Mouse (Mus musculus): Measurements from ENCODE around the gene Fndc3b. TPM values are rescaled to one million over a fixed set of nuclear protein-coding genes. Genes with fewer than 3 reads are reported as not detected.
"Not testable (repeated sequence)": the region's sequence is repeated elsewhere in the genome, so short reads cannot be mapped to it uniquely, and the experiment has no call there.

The Fndc3b gene
- polyA plus RNA-seq, 1 experiment: 13.2 TPM

GRCm38 (mm10) chr3:27490891-27491290 is 220.2 kb downstream of the Fndc3b start:
- Histone ChIP-seq H3K4me3 (ENCODE audit: insufficient read depth, low read depth, low read length) (no peak overlapping the region), H3K4me1 (ENCODE audit: control insufficient read depth, insufficient read depth, insufficient read length, low read length) (no peaks in the 10 kb centered on the region; the same call in 1 of the 2 replicates), H3K27ac (replicated peaks; ENCODE audit: low read depth, low read length) (no peak overlapping the region)

- Histone ChIP-seq H3K4me1 (ENCODE audit: control insufficient read depth, insufficient read depth, insufficient read length, low read length) (no peaks in the 10 kb centered on the region; the same call in 1 of the 2 replicates), H3K4me3 (ENCODE audit: insufficient read depth, low read depth, low read length) (no peak overlapping the region), H3K27ac (replicated peaks; ENCODE audit: low read depth, low read length) (no peak overlapping the region)
Measured at GRCm38 (mm10) chr3:27489550-27489949, 221.6 kb downstream of the Fndc3b start.

- no peak overlapping the region for H3K4me3 ChIP-seq (ENCODE audit: insufficient read depth, low read depth, low read length)
- H3K27ac ChIP-seq (replicated peaks; ENCODE audit: low read depth, low read length): no peak overlapping the region
- no peaks in the 10 kb centered on the region for H3K4me1 ChIP-seq (ENCODE audit: control insufficient read depth, insufficient read depth, insufficient read length, low read length)
Measured at GRCm38 (mm10) chr3:27485141-27485540, 226.0 kb downstream of the Fndc3b start.

GRCm38 (mm10) chr3:27484698-27485097 is 226.4 kb downstream of the Fndc3b start:
- Histone ChIP-seq H3K4me1 (ENCODE audit: control insufficient read depth, insufficient read depth, insufficient read length, low read length) (no peaks in the 10 kb centered on the region), H3K27ac (replicated peaks; ENCODE audit: low read depth, low read length) (no peak overlapping the region), H3K4me3 (ENCODE audit: insufficient read depth, low read depth, low read length) (no peak overlapping the region)

- Histone ChIP-seq H3K27ac (replicated peaks; ENCODE audit: low read depth, low read length) (no peak overlapping the region), H3K4me3 (ENCODE audit: insufficient read depth, low read depth, low read length) (no peak overlapping the region), H3K4me1 (ENCODE audit: control insufficient read depth, insufficient read depth, insufficient read length, low read length) (no peaks in the 10 kb centered on the region)
Measured at GRCm38 (mm10) chr3:27483762-27484161, 227.3 kb downstream of the Fndc3b start.

GRCm38 (mm10) chr3:27483321-27483720 is 227.8 kb downstream of the Fndc3b start:
- Histone ChIP-seq H3K27ac (replicated peaks; ENCODE audit: low read depth, low read length) (no peak overlapping the region), H3K4me1 (ENCODE audit: control insufficient read depth, insufficient read depth, insufficient read length, low read length) (no peaks in the 10 kb centered on the region)

GRCm38 (mm10) chr3:27481738-27482137 is 229.4 kb downstream of the Fndc3b start:
- Histone ChIP-seq H3K27ac (replicated peaks; ENCODE audit: low read depth, low read length) (no peak overlapping the region), H3K4me1 (ENCODE audit: control insufficient read depth, insufficient read depth, insufficient read length, low read length) (no peaks in the 10 kb centered on the region), H3K4me3 (ENCODE audit: insufficient read depth, low read depth, low read length) (no peak overlapping the region)

More at GRCm38 (mm10) chr3:27483321-27483720, 227.8 kb downstream of the Fndc3b start:
- no peak overlapping the region for H3K4me3 ChIP-seq (ENCODE audit: insufficient read depth, low read depth, low read length)

GRCm38 (mm10) chr3:27479378-27479777 is 231.7 kb downstream of the Fndc3b start:
- no peak overlapping the region for H3K27ac ChIP-seq (replicated peaks; ENCODE audit: low read depth, low read length)
- H3K4me3 ChIP-seq (ENCODE audit: insufficient read depth, low read depth, low read length): no peak overlapping the region
- no peaks in the 10 kb centered on the region for H3K4me1 ChIP-seq (ENCODE audit: control insufficient read depth, insufficient read depth, insufficient read length, low read length)

GRCm38 (mm10) chr3:27478563-27479156 is 232.4 kb downstream of the Fndc3b start:
- no peak overlapping the region for H3K27ac ChIP-seq (replicated peaks; ENCODE audit: low read depth, low read length)
- no peaks in the 10 kb centered on the region for H3K4me1 ChIP-seq (ENCODE audit: control insufficient read depth, insufficient read depth, insufficient read length, low read length)
- no peak overlapping the region for H3K4me3 ChIP-seq (ENCODE audit: insufficient read depth, low read depth, low read length)

- H3K4me1 ChIP-seq (ENCODE audit: control insufficient read depth, insufficient read depth, insufficient read length, low read length); H3K4me3 ChIP-seq (ENCODE audit: insufficient read depth, low read depth, low read length); H3K27ac ChIP-seq (replicated peaks; ENCODE audit: low read depth, low read length): not testable (repeated sequence)
Measured at GRCm38 (mm10) chr3:27477749-27478148, 233.4 kb downstream of the Fndc3b start.

- Histone ChIP-seq H3K4me1 (ENCODE audit: control insufficient read depth, insufficient read depth, insufficient read length, low read length) (no peaks in the 10 kb centered on the region), H3K4me3 (ENCODE audit: insufficient read depth, low read depth, low read length) (no peak overlapping the region), H3K27ac (replicated peaks; ENCODE audit: low read depth, low read length) (no peak overlapping the region)
Measured at GRCm38 (mm10) chr3:27475899-27476298, 235.2 kb downstream of the Fndc3b start.

- Histone ChIP-seq H3K4me1 (ENCODE audit: control insufficient read depth, insufficient read depth, insufficient read length, low read length) (no peaks in the 10 kb centered on the region), H3K4me3 (ENCODE audit: insufficient read depth, low read depth, low read length) (no peak overlapping the region), H3K27ac (replicated peaks; ENCODE audit: low read depth, low read length) (no peak overlapping the region)
Measured at GRCm38 (mm10) chr3:27473801-27474599, 237.1 kb downstream of the Fndc3b start.

GRCm38 (mm10) chr3:27472846-27473245 is 238.3 kb downstream of the Fndc3b start:
- Histone ChIP-seq H3K27ac (replicated peaks; ENCODE audit: low read depth, low read length) (no peak overlapping the region), H3K4me1 (ENCODE audit: control insufficient read depth, insufficient read depth, insufficient read length, low read length) (no peaks in the 10 kb centered on the region), H3K4me3 (ENCODE audit: insufficient read depth, low read depth, low read length) (no peak overlapping the region)

GRCm38 (mm10) chr3:27470781-27471180 is 240.3 kb downstream of the Fndc3b start:
- H3K4me1 ChIP-seq (ENCODE audit: control insufficient read depth, insufficient read depth, insufficient read length, low read length): no peaks in the 10 kb centered on the region
- no peak overlapping the region for H3K4me3 ChIP-seq (ENCODE audit: insufficient read depth, low read depth, low read length)
- H3K27ac ChIP-seq (replicated peaks; ENCODE audit: low read depth, low read length): no peak overlapping the region

- no peak overlapping the region for H3K4me3 ChIP-seq (ENCODE audit: insufficient read depth, low read depth, low read length)
- H3K4me1 ChIP-seq (ENCODE audit: control insufficient read depth, insufficient read depth, insufficient read length, low read length): no peaks in the 10 kb centered on the region
- H3K27ac ChIP-seq (replicated peaks; ENCODE audit: low read depth, low read length): no peak overlapping the region
Measured at GRCm38 (mm10) chr3:27469971-27470370, 241.1 kb downstream of the Fndc3b start.

- H3K27ac ChIP-seq (replicated peaks; ENCODE audit: low read depth, low read length): no peak overlapping the region
- H3K4me3 ChIP-seq (ENCODE audit: insufficient read depth, low read depth, low read length): no peak overlapping the region
- H3K4me1 ChIP-seq (ENCODE audit: control insufficient read depth, insufficient read depth, insufficient read length, low read length): no peaks in the 10 kb centered on the region
Measured at GRCm38 (mm10) chr3:27467505-27468020, 243.5 kb downstream of the Fndc3b start.
